Mouse (Mus musculus) retina, postnatal 1 day (tissue): ENCODE measurements at regions not wholly inside any gene's neighbourhood (a gene's known extent, or its start where the extent isn't known, plus 50 kb on each side); places are given as distances from the start of the nearest gene placed in this dataset.
"Not testable (repeated sequence)": the region's sequence is repeated elsewhere in the genome, so short reads cannot be mapped to it uniquely, and the experiment has no call there.

Source experiments
- DNase-seq: peaks from one replicate; pipeline ENCODE4 v3.0.0-alpha.2; 2012

- DNase-seq: no peak
These were observed 356.2 kb downstream of the Fut8 start for GRCm38 (mm10) chr12:77594092-77594491.

- peak; percentile 51 for DNase-seq
These were observed 356.7 kb downstream of the Fut8 start for GRCm38 (mm10) chr12:77594657-77595056.

DNA sequence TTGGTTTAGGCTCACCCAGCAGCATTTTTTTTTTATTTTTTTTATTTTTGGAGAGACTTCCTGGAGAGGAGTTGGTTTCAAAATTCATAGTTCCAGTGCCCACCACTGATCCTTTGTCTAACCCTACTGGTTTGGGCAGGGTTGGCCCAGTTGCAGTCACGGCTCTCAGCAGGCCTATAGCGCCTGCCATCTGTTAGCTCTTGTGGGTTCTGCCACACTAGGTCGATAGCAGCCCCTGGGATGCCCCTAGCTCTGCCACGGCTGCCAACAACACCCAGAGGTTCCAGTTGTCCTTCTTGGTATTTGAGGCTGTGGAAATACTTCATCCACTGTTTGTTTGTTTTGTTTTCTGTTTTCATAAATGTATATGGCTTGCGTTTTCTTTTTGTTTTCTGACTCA is 357.9 kb downstream of the Fut8 start:
- no peak for DNase-seq

DNA sequence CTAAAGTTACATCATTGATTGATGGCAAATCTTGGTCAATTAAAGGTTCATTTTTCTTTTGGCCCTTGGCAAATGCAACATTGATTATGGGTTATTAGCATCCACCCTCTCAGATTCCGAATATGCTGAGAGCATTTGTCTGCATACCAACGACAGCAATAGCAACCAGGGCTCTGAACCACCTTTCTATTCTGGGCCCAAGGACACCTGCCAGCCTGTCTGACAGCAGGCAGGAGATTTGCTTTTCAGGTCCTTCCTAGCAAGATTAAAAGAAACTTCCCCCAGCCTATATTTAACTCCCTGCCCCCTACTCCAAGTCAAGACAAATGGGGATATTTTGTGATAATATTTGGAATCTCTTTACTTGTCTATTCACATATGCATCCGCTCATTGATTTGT is 358.8 kb downstream of the Fut8 start:
- no peak for DNase-seq

DNA sequence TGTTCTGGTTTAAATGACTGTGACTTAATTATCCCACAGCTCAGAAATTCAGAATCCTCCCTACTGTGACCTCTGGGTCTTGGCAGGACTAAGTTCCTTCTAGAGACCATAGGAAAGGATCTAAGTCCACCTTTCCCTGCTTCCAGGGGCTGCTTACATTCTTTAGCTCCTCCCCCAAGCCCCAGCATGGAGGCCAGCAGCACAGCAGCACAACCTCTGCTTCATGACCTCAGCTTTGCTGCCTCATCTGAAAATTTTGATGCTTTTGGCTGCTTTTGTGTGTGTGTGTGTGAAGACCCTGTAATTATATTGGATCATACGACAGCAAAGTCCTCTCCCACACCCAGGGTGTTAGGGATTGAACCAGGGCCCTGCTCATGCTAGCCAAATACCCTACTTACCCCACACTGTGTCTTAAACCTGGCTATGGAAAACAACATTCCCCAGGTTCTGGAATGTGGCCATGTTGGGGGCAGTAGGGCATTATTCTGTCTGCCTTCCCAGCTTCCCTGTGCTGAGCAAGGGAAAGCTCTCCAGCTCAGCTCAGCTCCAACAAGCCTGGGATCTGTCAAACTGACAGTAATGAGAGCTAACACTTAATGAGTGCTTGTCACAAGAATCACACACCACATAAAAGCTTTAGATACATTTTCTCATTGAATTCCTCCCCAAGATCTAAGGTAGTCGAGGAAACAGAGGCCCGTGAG is 359.9 kb downstream of the Fut8 start:
- DNase-seq: no peak

DNA sequence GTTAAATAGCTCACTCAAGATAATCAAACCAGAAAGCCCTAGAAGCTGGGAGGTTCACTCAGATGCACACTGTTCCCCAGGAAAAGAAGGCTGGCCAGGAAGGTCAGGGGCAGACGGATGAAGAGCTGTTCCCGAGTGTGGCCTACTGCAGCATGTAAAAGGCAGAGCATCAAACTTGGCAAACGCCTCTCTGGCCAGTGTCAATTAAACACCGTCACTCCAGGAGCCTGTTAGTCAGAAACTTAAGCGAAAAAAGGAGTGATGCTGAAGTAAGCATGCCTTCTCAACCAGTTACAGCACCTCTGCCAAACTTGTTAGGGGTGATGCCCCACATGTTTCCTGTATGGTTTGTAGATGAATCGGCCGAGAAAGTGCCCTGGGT is 360.4 kb downstream of the Fut8 start:
- DNase-seq: no peak

- DNase-seq: no peak
These were observed 361.5 kb downstream of the Fut8 start for GRCm38 (mm10) chr12:77599391-77599790.

DNA sequence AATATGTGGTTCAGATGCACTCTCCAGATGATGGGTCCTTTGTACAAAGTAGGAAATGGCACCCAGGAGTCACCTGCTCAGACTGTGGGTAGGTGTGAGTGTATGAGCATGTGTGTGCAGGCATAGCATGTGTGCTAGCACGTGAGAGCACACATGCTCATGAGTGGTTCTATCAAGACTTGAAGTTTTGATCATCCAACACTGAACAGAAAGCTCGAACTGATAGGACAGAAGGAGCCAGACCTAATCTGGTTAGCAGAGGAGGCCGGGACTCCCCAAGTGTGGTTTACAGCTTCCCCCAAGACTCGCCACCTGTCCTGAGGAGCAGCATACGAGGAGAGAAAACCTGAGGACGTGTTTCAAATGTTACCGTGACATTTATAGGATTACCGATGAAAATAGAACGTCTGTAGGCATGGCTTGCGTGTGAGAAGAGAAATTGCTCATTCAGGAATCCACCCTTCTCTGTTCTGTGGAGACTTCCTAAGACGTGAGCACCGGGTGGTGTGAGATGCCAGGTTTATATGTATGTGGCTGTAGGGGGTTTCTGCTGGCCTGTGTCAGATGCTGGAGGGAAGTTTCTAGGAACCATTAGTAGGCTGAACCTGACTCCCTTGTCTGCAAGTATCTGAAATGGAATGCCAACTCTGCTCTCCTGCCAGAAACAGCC is 366.0 kb downstream of the Fut8 start:
- DNase-seq: no peak

DNA sequence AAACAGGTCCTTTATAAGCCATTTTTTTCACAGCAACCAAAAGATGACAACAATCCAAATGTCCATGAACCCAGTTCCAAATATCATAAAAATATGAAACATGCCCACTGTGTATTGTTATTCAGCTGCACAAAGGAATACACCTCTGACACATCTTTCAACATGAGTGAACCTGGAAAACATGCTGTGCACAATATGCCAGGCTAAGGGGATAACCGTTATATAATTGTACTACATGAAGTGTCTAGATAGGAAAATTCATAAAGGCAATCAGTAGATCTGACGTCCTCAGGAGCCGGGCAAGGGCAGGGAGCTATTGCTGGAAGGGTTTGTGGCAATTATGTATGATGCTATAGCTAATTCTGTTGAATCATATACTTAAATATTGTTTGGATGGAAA is 379.6 kb downstream of the Fut8 start:
- no peak for DNase-seq

GRCm38 (mm10) chr12:77622243-77622642 is 384.3 kb downstream of the Fut8 start:
- no peak for DNase-seq

GRCm38 (mm10) chr12:77624323-77624722 is 386.4 kb downstream of the Fut8 start:
- not testable (repeated sequence) for DNase-seq

DNA sequence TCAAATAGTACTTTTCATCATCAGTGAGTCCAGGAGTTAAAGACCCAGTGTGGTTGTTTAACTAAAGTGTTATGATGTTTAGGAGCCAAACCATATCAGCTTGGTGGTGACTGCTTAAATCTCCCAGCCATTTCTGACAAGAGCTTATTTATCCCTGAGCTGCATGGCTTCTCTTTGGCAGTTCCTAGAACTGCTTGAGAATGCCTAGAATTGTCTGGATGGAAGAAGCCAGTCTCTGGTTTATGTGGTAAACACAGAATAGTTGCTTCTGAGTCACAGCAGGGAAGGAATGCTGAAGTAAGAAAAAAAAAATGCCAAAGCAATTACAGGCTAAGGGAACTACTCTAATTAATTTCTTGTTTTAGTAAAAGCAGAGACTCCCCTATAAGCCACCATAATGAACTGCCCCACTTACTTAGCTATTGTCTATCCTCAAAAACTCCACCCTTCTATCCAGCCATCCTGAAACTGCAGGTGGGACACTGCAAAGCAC is 390.5 kb downstream of the Fut8 start:
- DNase-seq: peak; percentile 4

DNA sequence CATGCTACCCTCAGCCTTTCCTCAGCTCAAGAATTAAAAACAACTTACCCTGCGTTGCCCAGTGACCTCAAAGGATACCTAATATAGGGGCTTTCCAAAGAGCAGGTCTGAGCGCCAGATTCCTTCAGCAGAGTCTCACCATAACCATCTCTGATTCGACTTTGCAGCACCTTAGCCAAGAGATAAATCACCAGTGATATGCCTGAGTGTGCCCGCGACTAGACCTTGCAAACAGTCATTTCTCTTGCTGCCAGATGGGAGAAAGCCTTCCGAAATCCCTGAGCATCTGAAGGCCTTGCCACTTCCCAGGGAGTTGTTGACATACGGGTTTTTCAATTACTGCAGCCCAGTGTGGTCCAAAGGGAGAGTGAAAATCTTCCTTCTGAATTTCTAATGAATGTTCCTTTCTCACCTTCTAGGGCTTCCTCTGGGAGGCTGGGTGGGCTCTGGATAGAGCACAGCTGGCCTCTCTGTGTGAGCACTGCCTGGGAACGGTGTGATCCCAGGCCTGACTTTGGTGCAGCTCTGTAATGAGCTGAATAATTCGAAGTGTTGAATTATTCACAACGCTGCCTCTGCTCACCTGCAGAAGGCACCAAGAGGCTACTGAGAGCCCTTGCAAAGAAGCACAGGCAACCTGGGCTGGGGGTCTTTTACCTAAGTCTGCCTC is 396.2 kb downstream of the Fut8 start:
- no peak for DNase-seq

DNA sequence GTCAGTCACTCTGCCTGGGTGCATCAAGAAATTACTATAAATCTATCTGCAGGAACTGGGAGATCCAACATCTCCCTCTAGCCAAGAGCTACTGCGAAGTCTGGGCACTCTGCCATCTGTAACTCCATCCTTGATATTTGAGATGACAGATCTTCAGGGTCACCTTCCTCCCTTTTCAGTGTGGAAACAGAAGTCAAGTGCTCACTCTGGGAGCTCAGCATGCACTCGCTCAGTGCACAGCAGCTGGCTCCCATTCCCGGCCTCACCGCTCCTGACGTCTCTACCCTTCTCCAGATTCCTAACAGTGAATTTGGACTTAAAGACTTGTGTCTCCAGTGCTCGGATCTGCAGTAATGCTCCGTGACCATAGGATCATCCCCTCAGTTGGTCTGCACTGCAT is 400.3 kb downstream of the Fut8 start:
- DNase-seq: peak; percentile 20

DNA sequence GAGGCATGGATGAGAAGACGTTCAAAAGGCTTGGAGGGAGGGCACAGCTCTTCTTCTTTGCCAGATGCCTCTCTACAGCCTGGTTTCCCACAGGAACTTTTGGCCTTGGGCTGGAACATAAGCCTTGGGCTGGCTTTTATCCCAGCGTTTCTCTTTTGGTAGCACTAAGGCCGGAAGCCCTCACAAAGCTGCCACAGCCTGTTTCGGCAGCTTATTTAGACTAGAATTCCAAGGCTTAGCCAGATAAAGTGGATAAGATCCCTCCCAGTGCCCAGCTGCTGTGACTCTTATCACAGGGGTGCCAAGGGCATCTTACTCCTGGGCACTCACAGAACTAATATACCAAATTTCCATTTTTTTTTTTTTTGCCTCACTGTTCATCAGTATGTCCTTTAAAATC is 404.4 kb downstream of the Fut8 start:
- DNase-seq: no peak

GRCm38 (mm10) chr12:77647841-77648240 is 409.9 kb downstream of the Fut8 start:
- no peak for DNase-seq

DNA sequence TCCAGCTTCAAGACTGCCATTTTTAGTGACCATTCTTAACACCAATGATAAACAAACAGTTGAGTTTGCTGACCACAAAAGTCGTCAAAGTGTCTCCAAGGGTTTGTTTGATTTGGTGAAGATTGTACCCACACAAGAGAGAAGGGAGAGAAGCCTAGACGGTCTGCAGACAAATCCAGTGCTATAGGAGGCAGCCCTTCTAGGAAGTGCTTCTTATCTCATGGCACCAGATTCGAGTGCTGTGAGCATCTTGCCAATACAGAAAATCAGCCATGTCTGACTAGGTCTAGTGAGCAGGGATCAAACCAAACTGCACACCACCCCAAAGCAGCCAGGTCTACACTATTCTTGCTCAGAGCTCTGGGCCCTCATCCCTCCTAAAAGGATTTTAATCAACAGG is 416.4 kb downstream of the Fut8 start:
- DNase-seq: no peak

- no peak for DNase-seq
These were observed 419.1 kb downstream of the Fut8 start for GRCm38 (mm10) chr12:77657060-77657459.

GRCm38 (mm10) chr12:77657878-77658277 is 420.0 kb downstream of the Fut8 start:
- DNase-seq: no peak

- DNase-seq: no peak
These were observed 425.3 kb downstream of the Fut8 start for GRCm38 (mm10) chr12:77663180-77663579.

- no peak for DNase-seq
These were observed 425.9 kb downstream of the Fut8 start for GRCm38 (mm10) chr12:77663665-77664374.

GRCm38 (mm10) chr12:77666411-77666810 is 428.5 kb downstream of the Fut8 start:
- no peak for DNase-seq

DNA sequence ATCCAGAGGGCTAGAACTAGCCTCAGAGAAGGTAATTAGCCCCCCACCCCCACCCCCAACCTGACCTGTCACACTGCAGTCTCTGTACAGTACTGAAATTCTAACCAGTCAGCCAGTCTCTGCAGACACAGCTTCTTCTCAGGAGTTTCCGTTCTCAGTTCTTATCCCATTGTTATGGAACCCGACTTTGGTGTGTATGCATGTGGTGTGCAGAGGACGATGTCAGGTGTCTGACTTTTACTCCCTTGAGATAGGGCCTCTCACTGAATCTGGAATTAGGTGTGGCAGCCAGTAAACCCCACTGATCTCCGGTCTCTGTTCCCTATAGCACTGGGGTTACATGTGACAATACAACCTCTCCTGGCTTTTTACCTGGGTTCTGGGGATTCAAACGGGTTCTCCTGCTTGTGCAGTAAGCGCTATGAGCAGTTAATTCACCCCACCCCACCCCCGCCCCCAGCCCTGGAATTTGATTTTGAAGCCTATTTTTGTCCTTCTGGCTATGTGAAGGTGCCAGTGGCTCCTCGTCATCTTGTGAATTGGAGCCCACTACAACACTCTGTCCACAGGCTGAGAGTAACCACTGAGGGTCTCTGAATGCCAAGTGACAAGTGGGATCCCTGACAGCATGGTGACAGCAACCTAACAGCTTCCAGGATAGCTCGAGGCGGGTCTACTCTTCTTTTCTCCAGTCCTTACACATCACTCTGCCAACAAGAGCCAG is 429.4 kb downstream of the Fut8 start:
- no peak for DNase-seq
